Mouse (Mus musculus): Measurements from ENCODE around the gene Swap70.

GRCm38 (mm10) chr7:110298090-110298489, 76.6 kb downstream of the Swap70 start:
- TF ChIP-seq CTCF (IDR thresholded peaks at IDR 0.05; ENCODE audit: low read depth, low read length) (no peak), POLR2A (IDR thresholded peaks at IDR 0.05; ENCODE audit: extremely low read depth, insufficient read depth, low read length) (no peak)

All from liver, adult 2 months (tissue).